Mouse (Mus musculus): ENCODE measurements around the gene Dnajc16.

Gene Dnajc16

DNA sequence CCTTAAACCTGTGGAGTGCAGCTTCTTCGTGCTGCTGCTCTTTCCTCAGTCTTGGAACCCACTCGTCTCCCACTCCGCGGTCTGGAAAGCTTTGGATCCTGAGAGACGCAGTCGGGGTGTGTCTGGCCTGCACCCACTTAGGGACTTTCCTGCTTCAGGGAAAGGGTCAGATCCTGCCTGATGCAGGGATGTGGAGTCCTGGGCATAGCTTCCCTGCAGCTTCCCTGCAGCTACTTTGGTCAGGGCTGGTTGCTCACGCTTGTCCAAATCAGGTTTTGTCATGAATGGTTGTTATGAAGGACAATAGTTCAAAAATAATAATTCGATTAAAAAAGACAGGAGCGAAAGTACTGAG lies 55.5 kb downstream of the Dnajc16 start:
- in situ Hi-C loops (cut with MboI; ENCODE audit: unreplicated experiment in 2 of 2) = loop anchor here in 1 of 2 experiments (5.0 kb wide), 1 partner anchor 47 kb away; no protein-coding TSS in a partner anchor

DNA sequence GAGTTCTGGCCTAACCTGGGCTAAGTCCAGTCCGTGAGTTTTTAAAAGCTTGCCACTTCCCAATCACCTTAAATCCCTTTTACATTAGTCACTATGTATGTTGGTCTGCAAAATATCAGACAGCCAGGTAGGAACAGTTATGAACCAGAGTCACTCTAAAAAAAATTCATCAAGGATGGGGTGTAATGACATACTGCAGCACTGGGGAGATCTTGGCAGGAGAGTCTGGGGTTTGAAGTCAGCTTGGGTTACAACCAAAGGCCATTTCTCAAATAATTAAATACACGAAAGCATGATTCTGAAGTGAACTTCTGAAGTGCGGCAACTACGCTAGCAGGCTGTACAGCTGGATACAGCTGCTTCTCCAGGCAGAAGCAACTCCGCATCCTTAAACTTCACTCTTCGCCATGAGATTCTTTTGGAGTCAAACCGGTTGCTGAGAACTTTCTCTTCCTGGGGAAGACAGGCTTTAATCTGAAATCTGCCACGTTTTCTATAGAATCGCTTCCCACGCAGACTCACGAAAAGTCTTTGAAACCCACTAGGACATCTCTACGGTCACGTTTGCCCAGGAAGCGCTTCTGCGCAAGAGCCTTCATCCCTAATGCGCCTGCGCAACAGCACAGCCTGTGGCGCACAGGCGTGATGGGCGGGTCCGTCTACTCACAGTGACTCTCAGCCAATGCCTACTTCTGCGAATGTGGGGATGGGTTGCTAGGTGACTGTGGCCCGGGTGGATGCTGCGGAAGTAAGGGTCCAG lies 56.1 kb downstream of the Dnajc16 start:
- in situ Hi-C loops (cut with MboI; ENCODE audit: unreplicated experiment in 2 of 2) = loop anchor here in 1 of 2 experiments (5.0 kb wide), 1 partner anchor 48 kb away; no protein-coding TSS in a partner anchor

DNA sequence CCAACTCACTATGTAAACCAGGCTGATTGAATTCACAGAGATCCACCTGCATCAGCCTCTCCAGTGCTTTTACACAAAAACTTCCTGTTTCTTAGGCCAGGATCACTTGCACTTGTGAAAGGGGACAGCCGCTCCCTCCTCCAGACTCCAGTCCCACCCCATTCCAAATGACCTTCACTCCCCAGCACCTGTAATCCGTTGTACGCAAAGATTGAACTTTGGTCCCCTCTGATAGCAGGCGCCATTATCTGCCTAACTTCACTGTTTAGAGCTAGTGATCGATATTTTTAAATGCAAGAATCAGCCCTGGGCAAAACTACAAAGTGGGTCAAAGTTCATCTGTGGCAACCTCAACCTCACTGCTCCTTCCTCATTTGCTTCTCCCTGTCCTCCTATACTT lies 59.0 kb downstream of the Dnajc16 start:
- in situ Hi-C loops (cut with MboI; ENCODE audit: unreplicated experiment in 2 of 2) = no loop called here

DNA sequence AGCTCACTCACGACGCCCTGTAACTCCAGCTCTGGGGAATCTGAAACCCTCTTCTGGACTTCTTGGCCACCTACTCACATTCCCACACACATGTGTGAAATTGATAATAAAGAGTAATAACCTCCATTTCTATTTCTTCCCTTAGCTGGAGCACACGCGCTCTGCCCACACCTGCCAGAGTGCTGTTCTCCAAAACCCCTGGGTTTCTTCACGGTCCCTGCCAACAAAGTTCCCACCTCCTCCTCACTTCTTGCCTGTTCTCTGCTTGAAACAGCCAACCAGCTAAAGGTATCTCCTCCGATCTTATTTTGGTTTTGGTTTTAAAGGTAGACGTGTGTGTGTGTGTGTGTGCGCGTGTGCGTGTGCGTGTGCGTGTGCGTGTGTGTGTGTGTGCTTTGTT lies 60.3 kb downstream of the Dnajc16 start:
- in situ Hi-C loops (cut with MboI; ENCODE audit: unreplicated experiment in 2 of 2) = no loop called here

DNA sequence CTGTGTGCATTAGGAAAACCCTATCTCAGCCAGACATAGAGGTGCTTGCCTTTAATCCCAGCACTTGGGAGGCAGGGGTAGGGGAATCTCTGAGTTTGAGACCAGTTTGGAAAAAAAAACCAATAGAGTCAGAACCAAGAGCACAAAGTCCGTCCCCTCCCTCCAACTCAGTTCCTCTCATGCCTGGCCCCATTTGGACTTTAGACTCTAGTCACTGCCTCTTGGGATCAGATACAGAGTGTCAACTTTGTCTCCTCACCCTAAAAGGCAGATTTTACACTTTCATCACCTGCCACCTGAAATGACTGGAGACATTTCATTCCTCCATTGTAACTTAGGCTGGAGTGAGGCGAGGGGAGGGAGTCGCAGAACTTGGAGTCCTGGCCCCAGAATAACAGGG lies 61.5 kb downstream of the Dnajc16 start:
- in situ Hi-C loops (cut with MboI; ENCODE audit: unreplicated experiment in 2 of 2) = loop anchor here in 1 of 2 experiments (10.0 kb wide), 1 partner anchor 174 kb away; no protein-coding TSS in a partner anchor

DNA sequence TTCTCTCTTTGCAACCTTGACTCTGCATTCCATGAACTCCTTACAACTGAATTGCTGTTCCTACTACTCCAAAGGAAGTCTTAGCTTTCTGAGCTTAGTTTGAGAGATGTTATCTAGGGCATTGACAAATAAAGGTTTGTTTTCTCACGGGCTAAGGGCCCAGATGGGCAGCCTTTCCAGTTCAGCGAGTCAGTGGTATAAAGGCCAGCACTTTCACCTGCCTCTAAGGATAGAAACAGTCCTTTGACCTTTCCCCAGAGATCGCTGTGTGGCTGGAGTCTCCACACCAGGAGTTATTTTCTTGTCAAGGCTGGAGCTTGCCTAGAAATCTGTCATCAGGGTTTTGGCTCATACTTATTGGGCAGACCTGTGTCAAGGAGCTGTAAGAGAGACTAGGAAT lies 65.0 kb downstream of the Dnajc16 start:
- in situ Hi-C loops (cut with MboI; ENCODE audit: unreplicated experiment in 2 of 2) = loop anchor here in 1 of 2 experiments (10.0 kb wide), 1 partner anchor 171 kb away; no protein-coding TSS in a partner anchor

DNA sequence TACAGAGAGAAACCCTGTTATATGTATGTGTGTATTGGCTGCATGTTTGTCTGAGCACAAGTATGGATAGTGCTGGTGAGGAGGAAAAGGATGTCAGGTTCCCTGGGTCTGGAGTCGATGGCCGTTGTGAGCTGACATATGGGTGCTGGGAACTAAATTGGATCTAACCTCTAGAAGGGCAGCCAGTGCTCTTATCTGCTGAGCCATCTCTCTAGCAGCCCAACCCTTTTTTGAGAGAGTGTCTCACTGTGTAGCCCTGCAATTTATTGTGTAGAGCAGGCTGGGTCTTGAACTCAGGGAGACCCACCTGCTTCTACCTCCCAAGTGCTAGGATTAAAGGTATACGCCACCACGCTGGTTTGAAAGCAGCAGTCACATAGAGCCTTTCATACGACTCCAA lies 65.5 kb downstream of the Dnajc16 start:
- in situ Hi-C loops (cut with MboI; ENCODE audit: unreplicated experiment in 2 of 2) = loop anchor here in 1 of 2 experiments (10.0 kb wide), 1 partner anchor 170 kb away; no protein-coding TSS in a partner anchor

DNA sequence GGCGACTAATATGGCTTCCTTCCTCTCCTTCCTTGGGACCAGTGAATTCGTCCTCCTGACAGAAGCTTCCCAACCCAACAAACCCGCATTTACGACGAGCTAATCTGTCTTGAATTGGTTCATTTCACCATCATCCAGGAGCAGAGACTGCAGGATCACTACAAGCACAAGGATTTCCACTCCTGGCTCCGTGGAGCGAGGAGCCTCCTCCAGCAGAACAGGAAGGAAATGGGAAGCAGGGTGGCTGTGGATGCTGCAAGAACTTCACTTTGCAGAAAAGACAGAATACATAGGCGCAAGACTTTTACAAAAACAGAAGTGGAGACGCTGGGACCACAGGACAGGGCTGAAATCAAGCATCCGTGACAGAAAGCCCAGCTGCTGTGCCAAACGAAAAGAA lies 66.1 kb downstream of the Dnajc16 start:
- in situ Hi-C loops (cut with MboI; ENCODE audit: unreplicated experiment in 2 of 2) = loop anchor here in 1 of 2 experiments (5.0 to 10.0 kb wide), 2 partner anchors 68 to 170 kb away; partner anchors contain the start of genes Casp9 and Dnajc16

DNA sequence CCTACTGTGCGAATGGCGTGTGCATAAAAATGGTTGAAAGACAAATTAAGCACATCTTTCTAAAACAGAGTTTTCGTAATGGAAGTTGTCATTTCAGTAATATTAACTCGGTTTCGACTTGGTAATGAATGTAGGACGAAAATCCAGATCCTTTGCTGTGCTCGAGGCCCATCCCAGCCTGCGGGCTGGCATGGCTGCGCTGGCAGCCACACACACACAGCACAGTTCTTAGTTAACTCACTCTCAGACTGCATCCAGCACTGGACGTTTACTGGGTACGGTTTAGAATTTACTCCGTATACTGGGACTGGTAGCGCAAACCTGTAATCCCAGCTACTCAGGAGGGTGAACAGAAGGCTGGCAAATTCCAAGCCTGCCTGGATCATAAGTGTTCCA lies 67.1 kb downstream of the Dnajc16 start:
- in situ Hi-C loops (cut with MboI; ENCODE audit: unreplicated experiment in 2 of 2) = loop anchor here in 1 of 2 experiments (5.0 to 10.0 kb wide), 2 partner anchors 69 to 169 kb away; partner anchors contain the start of genes Casp9 and Dnajc16

DNA sequence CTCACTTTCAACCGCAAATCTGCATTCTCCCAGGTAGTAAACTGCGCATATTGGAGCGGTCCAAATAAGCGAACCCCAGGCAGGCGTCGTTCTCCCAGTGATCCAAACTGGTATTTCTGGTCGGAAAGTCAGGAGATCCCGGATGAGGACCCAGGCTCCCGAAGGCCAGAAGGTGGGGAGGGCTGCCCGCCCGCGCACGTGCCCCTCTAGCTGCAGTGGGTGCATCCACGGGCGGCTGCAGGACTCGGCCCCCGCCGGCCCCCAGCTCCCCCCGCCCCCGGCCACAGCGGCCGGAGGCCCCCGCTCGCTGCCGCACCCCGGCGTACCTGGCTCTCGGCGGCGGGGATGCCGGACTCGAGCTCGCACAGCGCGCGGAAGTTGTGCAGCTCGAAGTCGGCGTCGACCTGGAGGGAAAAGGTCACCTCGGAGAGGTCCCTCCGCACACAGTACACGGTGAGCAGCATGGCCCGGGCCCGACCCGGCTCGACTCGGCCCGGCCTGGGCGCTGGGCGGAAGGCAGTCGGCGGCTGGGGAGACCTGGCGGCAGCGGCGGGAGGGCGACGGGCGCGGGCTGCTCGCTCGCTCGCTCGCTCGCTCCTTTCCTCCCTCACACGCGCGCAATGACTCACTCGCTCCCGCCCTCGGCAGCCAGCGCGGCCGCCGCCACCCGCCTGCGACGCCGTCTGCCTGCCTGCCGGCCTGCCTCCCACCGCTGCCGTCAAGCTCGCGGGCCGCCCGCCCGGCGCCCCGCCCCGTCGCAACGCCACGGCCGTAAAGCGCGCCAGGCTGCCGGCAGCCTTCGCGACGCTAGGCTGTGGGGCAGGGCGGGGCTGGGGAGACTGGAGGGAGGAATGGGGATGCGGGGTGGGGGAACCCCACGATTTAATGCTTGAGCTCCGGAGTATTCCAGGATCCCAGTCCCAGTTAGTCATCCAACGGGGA lies 67.7 kb downstream of the Dnajc16 start, which contains the start of gene Ddi2:
Gene Ddi2 (minus strand): TSS at position 689 of the 942 bp plus-strand sequence.
- in situ Hi-C loops (cut with MboI; ENCODE audit: unreplicated experiment in 2 of 2) = loop anchor here in 1 of 2 experiments (5.0 to 10.0 kb wide), 2 partner anchors 69 to 168 kb away; partner anchors contain the start of genes Casp9 and Dnajc16

DNA sequence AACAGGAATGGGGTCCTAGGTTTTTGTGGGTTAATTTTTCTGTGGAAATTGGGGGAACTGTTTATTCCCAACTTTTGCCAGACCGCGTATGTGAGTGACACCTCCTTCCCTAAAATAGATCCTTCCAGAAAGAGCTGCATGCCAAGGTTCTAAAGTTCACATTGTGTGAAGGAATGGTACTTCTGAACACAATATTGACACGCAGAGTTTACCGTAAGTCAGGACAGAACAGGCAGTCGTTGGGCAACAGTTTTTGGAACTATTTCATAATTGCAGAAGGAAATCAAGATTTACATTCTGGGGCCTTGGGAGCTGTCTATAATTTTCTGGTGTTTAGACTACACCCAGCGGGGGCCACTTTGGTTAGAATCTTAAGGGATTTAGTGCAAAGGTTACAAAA lies 68.8 kb downstream of the Dnajc16 start:
- in situ Hi-C loops (cut with MboI; ENCODE audit: unreplicated experiment in 2 of 2) = loop anchor here in 1 of 2 experiments (5.0 to 10.0 kb wide), 2 partner anchors 70 to 167 kb away; partner anchors contain the start of genes Casp9 and Dnajc16

DNA sequence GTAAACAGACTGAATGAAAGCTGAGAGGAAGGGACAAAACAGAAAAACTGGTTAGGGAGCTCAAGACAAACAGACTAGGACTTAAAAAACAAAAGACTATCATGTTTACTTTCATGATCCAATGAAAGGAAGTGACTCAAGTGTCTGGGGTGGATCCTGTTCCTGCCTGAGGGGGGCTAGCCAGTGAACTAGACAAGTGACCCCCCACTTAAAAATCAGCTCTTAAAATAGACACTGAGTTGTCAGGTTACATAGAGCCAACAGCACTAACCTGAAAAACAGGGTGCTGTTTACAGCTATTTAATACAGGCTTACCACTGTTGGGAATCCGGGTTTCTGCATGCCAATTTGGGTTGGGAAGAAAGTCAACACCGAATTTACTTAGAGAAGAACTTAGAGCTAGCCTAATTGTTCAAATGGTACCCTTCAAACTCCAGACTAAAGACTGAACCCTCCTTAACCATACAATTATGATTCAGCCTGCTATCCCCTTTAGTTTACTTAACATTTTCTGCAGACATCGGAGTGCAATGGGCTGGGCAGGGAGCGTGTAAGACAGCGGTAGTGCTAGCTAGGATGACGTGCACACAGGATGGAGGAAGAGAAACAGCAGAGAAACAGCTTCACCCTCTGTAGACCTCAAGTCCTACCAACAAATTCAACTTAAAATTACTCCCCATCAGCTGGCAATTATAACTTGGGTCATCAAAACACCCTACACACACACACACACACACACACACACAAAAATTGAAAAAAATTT lies 69.8 kb downstream of the Dnajc16 start:
- in situ Hi-C loops (cut with MboI; ENCODE audit: unreplicated experiment in 2 of 2) = loop anchor here in 1 of 2 experiments (5.0 to 10.0 kb wide), 2 partner anchors 71 to 166 kb away; partner anchors contain the start of genes Casp9 and Dnajc16

DNA sequence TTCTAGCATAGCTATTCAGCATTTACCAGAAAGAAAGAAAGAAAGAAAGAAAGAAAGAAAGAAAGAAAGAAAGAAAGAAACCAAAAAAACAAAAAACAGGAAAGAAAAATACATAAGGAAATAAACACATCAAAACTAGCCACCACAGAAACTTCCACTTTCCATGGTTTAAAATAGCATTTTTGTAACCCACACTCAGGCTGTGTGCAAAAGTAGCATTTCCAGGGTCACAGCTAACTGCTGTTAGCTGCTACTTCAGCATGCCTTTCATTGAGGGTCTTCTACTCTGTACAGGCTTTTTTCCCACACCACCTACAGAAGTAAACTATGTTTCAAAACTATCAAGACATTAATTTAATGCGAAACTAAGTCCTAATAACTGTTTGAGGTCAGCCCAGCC lies 71.4 kb downstream of the Dnajc16 start:
- in situ Hi-C loops (cut with MboI; ENCODE audit: unreplicated experiment in 2 of 2) = no loop called here

DNA sequence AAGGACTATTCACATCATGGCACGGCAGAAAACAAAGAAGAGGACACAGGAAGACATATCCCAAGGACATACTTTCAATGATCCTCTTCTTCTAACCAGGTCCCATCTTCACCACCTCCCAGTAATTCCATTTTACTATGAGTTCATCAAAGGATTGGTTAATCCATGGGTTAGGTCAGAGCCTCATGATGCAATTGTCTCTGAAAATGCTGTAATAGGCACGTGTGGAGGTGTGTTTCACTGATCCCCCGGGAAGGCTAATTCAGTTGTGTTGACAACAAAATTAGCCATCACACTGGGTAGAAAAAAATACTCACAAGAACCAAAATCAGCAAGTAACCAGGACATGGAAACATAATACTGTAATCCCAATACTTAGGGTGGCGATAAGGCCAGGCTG lies 73.1 kb downstream of the Dnajc16 start:
- in situ Hi-C loops (cut with MboI; ENCODE audit: unreplicated experiment in 2 of 2) = no loop called here

DNA sequence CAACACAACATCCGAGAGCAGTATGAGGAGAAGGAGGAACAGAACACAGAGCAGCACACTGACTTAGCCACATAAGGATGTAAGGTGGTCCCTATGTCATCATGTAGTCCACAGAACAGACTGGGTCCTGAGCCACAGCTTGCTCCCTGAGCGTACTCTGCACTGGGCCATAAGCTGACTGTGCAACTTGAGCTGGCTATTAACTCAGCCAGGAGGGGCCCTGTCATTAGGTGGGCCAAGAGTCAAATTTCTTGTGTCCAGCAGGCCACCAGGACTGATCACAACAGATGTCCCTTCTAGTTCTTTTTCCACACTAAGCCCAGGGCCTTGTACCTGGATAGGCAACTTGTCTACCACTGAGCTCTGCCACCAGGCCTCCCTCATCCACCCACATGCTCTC lies 75.7 kb downstream of the Dnajc16 start:
- in situ Hi-C loops (cut with MboI; ENCODE audit: unreplicated experiment in 2 of 2) = no loop called here

DNA sequence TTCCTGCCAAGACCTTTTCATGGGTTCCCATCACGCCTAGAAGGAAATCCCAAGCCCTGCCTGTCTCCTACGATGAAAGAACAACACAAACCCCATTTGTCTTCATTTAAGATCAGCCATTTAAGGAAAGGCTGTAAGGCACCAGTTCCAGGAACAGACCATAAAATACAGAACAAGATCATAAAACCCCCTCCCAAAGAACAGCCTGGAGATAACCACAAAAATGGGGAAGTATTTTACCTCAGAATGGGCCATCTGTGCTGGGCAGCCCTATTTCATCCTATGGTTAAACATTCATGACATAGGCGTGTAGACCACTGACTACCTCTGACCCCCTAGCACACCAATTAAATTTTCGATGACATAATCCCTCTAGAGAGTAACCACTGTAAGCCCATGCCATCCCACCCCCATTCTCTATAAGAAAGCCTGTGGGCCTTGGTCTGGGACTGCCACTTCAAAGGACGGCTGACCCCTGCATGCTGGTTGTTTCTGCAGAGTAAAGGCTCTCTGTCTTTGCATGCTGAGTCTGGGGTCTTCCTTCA lies 77.1 kb downstream of the Dnajc16 start:
- in situ Hi-C loops (cut with MboI; ENCODE audit: unreplicated experiment in 2 of 2) = no loop called here

DNA sequence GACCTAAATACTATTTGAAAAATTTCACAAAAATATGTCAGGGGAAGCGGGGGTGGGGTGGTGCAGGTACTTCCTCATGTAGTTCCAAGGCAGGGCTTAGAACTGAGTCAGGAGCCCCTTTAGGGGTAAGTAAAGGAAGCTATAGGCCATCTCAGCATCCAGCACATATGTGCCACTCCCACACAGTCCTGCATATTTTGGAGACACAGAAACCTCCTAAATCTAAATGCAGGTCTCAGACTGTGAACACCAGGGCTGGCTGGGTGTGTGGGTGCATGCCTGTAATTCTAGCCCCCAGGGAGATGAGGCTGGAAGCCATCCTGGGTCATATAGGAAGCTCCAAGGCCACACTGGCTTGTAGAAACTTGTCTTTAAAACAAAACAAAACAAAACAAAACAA lies 79.5 kb downstream of the Dnajc16 start:
- in situ Hi-C loops (cut with MboI; ENCODE audit: unreplicated experiment in 2 of 2) = no loop called here

Measured in v-Abl transformed pro-B cells (cell line).